Mouse (Mus musculus): ENCODE results near the gene Enc1.

DNA sequence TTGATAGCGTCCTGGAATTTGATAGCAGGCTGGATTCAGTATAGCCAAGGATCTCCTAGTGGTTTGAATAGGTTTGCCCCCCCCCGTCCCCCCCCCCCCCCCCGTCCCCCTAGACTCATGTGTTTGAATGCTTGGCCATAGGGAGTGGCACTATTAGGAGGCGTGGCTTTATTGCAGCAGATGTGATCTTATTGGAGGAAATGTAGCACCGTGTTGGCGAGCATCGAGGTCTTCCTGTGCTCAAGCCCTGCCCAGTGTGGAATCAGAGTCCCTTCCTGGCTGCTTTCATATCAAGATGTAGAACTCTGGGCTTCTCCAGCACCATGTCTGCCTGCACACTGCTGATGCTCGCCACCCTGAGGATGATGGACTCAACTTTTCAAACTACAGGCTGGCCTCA is 20.6 kb downstream of the Enc1 start:
- TF ChIP-seq EP300 (optimal IDR thresholded peaks at IDR 0.05): no peak
- TF ChIP-seq CTCF (IDR thresholded peaks at IDR 0.05; ENCODE audit: low read depth): no peak

Data from stomach, postnatal 0 days (tissue).